Mouse (Mus musculus) brain, embryonic 14.5 days (tissue): ENCODE measurements around the gene Tmem30a.

Source experiments
- CTCF ChIP-seq: fragments of 200-500 bp; IDR thresholded peaks from 2 replicates; pipeline ENCODE4 v1.5.1; 2012; ENCODE audit warnings: inconsistent platforms, mild to moderate bottlenecking, moderate library complexity, borderline replicate concordance; ENCODE audit not compliant: insufficient read depth, insufficient read length; ENCODE audit errors: extremely low read depth
- POLR2A ChIP-seq: fragments of 200-500 bp; IDR thresholded peaks from 2 replicates; pipeline ENCODE4 v1.6.1; 2012; ENCODE audit warnings: mild to moderate bottlenecking, inconsistent platforms, borderline replicate concordance; ENCODE audit not compliant: poor library complexity, insufficient read depth, insufficient read length, severe bottlenecking; ENCODE audit errors: extremely low read depth

DNA sequence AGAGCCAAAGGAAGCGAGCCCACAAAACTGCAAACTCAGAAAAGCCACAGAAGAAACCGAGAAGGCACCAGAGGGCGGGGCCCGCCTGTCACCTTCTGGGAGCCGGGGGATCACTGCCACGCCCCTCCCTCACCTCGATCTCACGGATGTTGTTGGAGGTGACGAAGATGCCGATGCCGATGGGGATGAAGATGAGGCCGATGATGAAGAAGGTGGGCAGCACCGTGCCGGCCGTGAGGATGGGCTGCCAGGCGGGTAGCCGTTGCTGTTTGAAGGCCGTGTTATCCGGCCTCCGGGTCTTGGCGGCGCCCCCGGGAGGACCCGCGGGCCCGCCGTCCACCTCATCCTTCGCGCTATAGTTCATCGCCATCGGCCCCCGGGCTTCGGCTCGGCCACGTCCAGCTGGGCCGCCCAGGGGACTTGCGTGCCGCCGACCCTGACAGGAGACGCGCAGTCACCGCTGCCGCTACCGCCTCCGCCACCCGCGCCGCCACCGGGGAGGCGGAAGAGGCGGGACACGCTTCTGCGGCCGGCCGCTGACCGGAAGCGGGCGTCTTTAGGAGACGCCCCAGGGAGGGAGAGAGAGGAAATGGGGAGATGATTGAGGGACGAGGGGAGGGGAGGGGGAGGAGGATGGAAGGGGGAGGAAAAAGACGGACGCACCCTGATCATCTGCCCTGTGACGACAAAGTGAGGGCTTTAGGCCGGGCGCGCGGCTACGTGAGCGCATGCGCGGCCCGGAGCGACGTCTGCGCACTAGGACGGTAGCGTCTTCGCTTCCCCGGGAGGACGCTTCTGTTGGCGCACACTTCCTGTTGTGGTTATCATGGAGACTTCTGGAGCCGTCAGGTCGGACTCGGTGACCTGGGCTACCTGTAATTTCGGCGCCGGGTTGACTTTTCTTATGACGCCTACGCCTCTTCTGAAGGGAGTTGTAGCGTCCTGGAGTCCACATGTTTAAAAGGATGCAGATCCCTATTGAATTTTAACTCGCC, at the start of gene Tmem30a:
- no peak for TF ChIP-seq CTCF
- peak; percentile 87 for TF ChIP-seq POLR2A
